Mouse (Mus musculus): ENCODE data around the gene Mcrip2.
A peak's percentile ranks its signal among the peaks of the same experiment; 100 is the strongest.

Mcrip2 gene

DNA sequence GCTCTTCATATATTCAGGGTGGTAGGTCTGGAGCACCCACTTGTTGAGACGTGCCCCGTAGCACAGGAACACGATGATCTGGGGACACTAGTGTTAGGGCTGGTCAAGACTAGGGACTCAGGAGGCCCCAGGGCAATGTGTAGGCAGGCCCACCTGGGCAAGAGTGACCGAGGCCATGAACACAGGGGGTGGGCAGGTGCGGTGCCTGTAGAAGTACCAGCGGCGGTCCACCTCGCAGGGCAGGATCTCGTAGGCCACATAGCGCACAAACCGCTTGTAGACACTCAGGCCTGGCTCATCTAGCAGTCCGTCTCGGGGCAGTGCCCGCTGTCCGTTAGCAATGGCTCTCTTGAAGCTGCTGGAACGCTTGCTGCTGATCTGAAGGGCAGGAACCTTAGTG is 32.7 kb downstream of the Mcrip2 start:
- DNase-seq (ENCODE audit: low read depth in 2 of 2, low spot score in 2 of 2): no peak

DNA sequence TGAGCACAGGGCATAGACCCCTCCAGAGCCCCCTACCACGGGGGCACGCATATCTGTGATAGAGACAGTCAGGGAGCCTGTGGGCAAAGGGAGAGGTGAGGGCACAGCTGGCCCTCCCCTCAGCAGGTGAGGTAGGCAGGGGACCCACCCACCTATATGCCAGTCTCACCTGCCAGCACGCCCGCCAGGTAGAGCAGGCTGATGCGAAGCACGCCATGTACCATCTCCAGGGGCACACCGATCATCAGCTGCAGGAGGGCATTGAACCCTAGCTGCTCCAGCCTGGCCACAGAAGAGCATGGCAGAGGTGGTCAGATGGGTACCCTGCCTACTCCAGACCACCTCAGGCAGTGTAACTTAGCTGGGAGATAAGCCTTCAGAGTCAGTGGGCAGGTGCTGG is 33.3 kb downstream of the Mcrip2 start:
- DNase-seq (ENCODE audit: low read depth in 2 of 2, low spot score in 2 of 2): no peak

- no peak for DNase-seq (ENCODE audit: low read depth in 2 of 2, low spot score in 2 of 2)
Observed at GRCm38 (mm10) chr17:25834595-25835222, 33.9 kb downstream of the Mcrip2 start.

DNA sequence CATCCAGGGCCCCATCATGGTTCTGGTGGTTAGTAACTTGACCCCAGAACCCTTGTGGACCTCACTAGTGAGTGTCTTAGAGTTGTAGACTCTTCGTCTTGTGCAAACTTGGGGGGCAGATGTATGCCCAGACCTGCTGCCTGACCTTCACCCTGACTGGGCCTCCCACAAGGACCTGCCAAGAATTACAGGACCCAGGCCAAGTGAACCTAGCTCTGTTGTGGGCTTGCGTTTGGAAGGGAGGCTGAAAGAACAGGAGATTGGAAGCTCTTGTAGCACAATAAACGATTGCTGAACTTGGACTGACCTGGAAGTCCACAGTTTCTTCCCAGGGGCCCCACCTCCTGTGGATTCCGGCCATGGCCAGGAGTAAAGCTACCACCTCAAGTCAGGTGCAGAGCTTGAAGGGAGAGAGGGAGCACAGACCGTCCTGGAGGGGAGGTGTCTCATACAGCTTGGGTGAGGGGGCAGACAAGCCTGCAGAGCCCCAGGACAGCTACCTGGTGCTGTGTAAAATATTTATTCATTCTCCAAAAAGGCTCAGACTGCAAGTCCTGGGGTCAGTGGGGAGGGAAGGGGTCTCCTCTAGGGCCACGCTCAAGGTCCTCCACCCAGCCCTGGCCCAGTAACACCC is 34.5 kb downstream of the Mcrip2 start:
- no peak for DNase-seq (ENCODE audit: low read depth in 2 of 2, low spot score in 2 of 2)

DNA sequence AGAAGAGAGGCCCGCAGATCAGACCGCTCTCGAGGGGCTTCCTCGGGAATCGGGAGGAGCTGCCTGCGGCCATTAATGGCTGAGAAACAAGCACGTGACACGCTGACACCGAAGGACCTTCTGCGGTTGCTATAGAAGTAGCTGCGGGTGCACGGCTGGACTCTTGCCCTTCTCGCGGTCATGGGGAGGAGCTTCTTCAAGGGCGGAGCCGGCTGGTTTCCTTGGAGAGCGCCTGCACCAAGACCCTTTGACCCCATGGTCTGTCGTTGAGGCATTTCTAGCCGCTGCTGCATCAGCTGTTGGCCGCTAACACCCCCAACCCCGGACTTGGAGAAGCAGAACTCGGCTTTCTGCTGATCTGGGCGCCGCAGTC is 35.3 kb downstream of the Mcrip2 start, which contains the start of gene Stub1:
Gene Stub1, minus strand, starts transcription at position 114 of the 373 bp plus-strand sequence.
- DNase-seq (ENCODE audit: low read depth in 2 of 2, low spot score in 2 of 2): no peak

GRCm38 (mm10) chr17:25832436-25833290 is 35.9 kb downstream of the Mcrip2 start:
- DNase-seq (ENCODE audit: low read depth in 2 of 2, low spot score in 2 of 2): peak; percentile 92 to 94

DNA sequence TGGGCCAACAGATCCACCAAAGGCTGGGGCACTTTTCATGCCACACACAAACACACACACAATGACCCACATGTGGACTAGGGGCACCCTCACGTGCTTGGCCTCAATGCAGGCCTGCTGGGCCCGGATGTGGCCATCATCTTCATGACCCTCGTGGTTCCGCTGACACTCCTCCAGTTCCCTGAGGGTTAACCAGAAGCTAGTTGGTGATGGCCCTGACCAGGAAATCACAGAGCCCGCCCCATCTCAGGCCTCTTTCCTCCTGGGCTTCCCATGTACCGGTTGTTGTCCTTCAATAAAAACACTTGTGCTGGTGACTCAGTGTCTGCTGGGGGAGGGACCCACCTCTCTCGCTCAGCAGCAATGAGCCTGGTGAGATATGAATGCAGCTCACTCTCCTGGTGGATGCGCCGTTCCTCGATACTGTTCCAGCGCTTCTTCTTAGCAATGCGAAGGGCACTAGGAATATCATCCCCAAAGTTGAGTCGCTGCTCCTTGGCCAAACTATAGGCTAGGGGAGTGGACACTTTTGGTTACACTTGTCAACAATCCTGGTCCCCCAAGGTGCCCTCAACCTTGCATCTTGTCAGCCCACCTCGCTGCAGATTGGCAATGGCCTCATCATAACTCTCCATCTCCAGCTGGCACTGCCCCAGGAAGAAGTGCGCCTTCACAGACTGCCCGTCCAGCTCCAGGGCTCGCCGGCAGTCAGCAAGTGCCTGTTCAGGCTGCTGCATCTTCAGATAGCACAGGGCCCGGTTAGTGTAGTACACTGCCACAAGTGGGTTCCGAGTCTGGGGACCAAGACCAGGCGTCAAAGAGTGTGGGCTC is 36.9 kb downstream of the Mcrip2 start:
- DNase-seq (ENCODE audit: low read depth in 2 of 2, low spot score in 2 of 2): no peak

- DNase-seq (ENCODE audit: low read depth in 2 of 2, low spot score in 2 of 2): no peak
Observed at GRCm38 (mm10) chr17:25830806-25831431, 37.6 kb downstream of the Mcrip2 start.

GRCm38 (mm10) chr17:25830200-25830753 is 38.3 kb downstream of the Mcrip2 start:
- DNase-seq (ENCODE audit: low read depth in 2 of 2, low spot score in 2 of 2): no peak

DNA sequence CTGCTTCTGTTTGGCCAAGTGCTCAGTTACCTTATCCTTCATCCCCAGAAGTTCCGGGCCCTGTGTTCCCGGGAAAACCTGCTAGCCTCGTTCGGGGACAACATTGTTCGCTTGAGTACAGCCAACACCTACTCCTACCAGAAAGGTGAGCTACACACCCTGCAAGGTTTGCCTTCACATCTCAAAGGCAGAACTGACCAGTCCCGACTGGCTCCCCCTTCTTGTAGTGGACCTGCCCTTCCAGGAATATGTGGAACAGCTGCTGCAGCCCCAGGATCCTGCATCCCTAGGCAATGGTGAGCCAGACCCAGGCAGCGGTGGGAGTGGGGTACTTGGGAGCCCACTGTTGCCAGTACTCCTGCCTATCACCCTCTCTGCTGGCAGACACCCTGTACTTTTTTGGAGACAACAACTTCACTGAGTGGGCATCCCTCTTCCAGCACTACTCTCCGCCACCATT is 39.0 kb downstream of the Mcrip2 start:
- DNase-seq (ENCODE audit: low read depth in 2 of 2, low spot score in 2 of 2): no peak

GRCm38 (mm10) chr17:25828712-25829557 is 39.6 kb downstream of the Mcrip2 start, which contains the start of gene Jmjd8:
Jmjd8 (plus strand) TSS chr17:25828867.
- peak; percentile 47 to 61 for DNase-seq (ENCODE audit: low read depth in 2 of 2, low spot score in 2 of 2)

GRCm38 (mm10) chr17:25828223-25828594 is 40.4 kb downstream of the Mcrip2 start:
- DNase-seq (ENCODE audit: low read depth in 2 of 2, low spot score in 2 of 2): no peak

- DNase-seq (ENCODE audit: low read depth in 2 of 2, low spot score in 2 of 2): no peak
Observed at GRCm38 (mm10) chr17:25827546-25828222, 40.9 kb downstream of the Mcrip2 start.

- DNase-seq (ENCODE audit: low read depth in 2 of 2, low spot score in 2 of 2): no peak
Observed at GRCm38 (mm10) chr17:25827011-25827410, 41.6 kb downstream of the Mcrip2 start.

GRCm38 (mm10) chr17:25825984-25826570 is 42.5 kb downstream of the Mcrip2 start:
- DNase-seq (ENCODE audit: low read depth in 2 of 2, low spot score in 2 of 2): no peak

DNA sequence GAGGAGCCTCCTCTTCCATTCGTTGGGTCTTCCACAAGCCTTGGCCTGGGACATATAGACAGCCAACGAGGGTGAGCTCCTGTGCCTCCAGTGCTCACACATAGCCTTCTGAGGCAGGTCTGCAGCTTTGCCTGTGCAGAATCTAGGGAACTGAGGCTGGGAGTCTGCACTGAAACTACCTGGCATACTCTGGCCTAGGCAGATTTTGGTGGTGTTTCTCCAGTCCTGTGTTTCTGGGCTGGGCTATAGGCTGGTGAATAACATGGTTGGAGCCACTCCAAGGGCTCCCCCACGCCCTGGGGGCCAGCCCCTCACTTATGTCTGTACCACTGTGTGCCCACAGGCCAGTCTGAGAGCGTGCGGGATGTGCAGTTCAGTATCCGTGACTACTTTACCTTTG is 43.3 kb downstream of the Mcrip2 start:
- DNase-seq (ENCODE audit: low read depth in 2 of 2, low spot score in 2 of 2): no peak

- no peak for DNase-seq (ENCODE audit: low read depth in 2 of 2, low spot score in 2 of 2)
Observed at GRCm38 (mm10) chr17:25824362-25825142, 44.0 kb downstream of the Mcrip2 start.

- peak; percentile 74 to 76 for DNase-seq (ENCODE audit: low read depth in 2 of 2, low spot score in 2 of 2)
Observed at GRCm38 (mm10) chr17:25823452-25823851, 45.1 kb downstream of the Mcrip2 start, which contains the start of gene Wdr24. Wdr24 (plus strand) TSS chr17:25823627.

Data from CD8-positive naive resting alpha-beta T cell, adult 2 months (primary cell).